Mouse (Mus musculus) hindbrain, embryonic 14.5 days (tissue): ENCODE measurements at regions not wholly inside any gene's neighbourhood (a gene's known extent, or its start where the extent isn't known, plus 50 kb on each side); places are given as distances from the start of the nearest gene placed in this dataset.

Experiments used
- ATAC-seq: fragments of 200-750 bp; cut with Nextera tagmentation; 2 replicates; pipeline ENCODE4 v1.8.0; 2017; ENCODE audit warnings: moderate number of reproducible peaks, mild to moderate bottlenecking, moderate TSS enrichment, moderate library complexity; ENCODE audit not compliant: low FRiP score
- DNase-seq: peaks from one replicate; pipeline ENCODE4 v3.0.0-alpha.2; 2015; ENCODE audit warnings: low spot score
- H3K27ac ChIP-seq: fragments of 300-500 bp; sonication (generic); 2 replicates; pipeline ENCODE4 v1.5.1; 2014; ENCODE audit warnings: mild to moderate bottlenecking, moderate library complexity
- H3K27me3 ChIP-seq: fragments of 300-500 bp; sonication (generic); 2 replicates; pipeline ENCODE4 v1.6.1; 2014; ENCODE audit warnings: mild to moderate bottlenecking, low read length, mixed read lengths; ENCODE audit not compliant: control insufficient read depth, insufficient read depth
- H3K36me3 ChIP-seq: fragments of 300-500 bp; sonication (generic); replicated peaks from 2 replicates; pipeline ENCODE4 v1.6.1; 2014; ENCODE audit not compliant: control insufficient read depth, insufficient read depth
- H3K4me1 ChIP-seq: fragments of 300-500 bp; sonication (generic); replicated peaks from 2 replicates; pipeline ENCODE4 v1.6.1; 2014; ENCODE audit warnings: antibody characterized with exemption, low read length, mixed read lengths; ENCODE audit not compliant: control insufficient read depth, insufficient read depth
- H3K4me2 ChIP-seq: fragments of 300-500 bp; sonication (generic); replicated peaks from 2 replicates; pipeline ENCODE4 v1.6.1; 2014; ENCODE audit warnings: mild to moderate bottlenecking, moderate library complexity
- H3K4me3 ChIP-seq: fragments of 300-500 bp; sonication (generic); replicated peaks from 2 replicates; pipeline ENCODE4 v1.5.1; 2014; ENCODE audit warnings: mild to moderate bottlenecking, low read length
- H3K9ac ChIP-seq: fragments of 300-500 bp; sonication (generic); 2 replicates; pipeline ENCODE4 v1.6.1; 2014
- H3K9me3 ChIP-seq: fragments of 300-500 bp; sonication (generic); 2 replicates; pipeline ENCODE4 v1.6.1; 2016; ENCODE audit warnings: low read length; ENCODE audit not compliant: control insufficient read depth
- WGBS: fragments of 180-500 bp; shearing (Covaris S2); extraction: QIAGEN DNeasy Blood & Tissue Kit; methylation state at CpG from one replicate; pipeline ENCODE4 v1.1.7; 2014; 5-methylcytosine and 5-hydroxymethylcytosine counted together

GRCm38 (mm10) chr10:27891778-27892512, 182.7 kb upstream of the Ptprk start:
- 37% methylated on average over 2 of the region's 2 CpGs for WGBS
- Histone ChIP-seq H3K4me1 (no peaks in the 10 kb centered on the region), H3K36me3 (no peaks in the 10 kb centered on the region), H3K9ac (no peak overlapping the region), H3K27me3 (no peaks in the 10 kb centered on the region), H3K27ac (no peak overlapping the region), H3K4me3 (no peak overlapping the region), H3K4me2 (no peak overlapping the region), H3K9me3 (no peaks in the 10 kb centered on the region)
- ATAC-seq (peak; percentile 53; the same call in 1 of the 2 replicates), DNase-seq (peak; percentile 30)

- Histone ChIP-seq H3K4me3 (no peak overlapping the region), H3K9me3 (no peaks in the 10 kb centered on the region), H3K27ac (no peak overlapping the region), H3K9ac (no peak overlapping the region), H3K27me3 (no peaks in the 10 kb centered on the region), H3K4me2 (no peak overlapping the region), H3K36me3 (no peaks in the 10 kb centered on the region), H3K4me1 (no peaks in the 10 kb centered on the region)
- ATAC-seq (no peak), DNase-seq (no peak)
- WGBS, result 66% methylated on average over 2 of the region's 2 CpGs
Measured at GRCm38 (mm10) chr10:27916406-27916805, 158.2 kb upstream of the Ptprk start.

GRCm38 (mm10) chr10:27927266-27927665, 147.4 kb upstream of the Ptprk start:
- no peak overlapping the region for H3K4me3 ChIP-seq
- H3K27ac ChIP-seq, result no peak overlapping the region
- WGBS, result 53% methylated on average over 5 of the region's 5 CpGs
- H3K9me3 ChIP-seq, result peaks cover 6% of the 10 kb centered on the region; the same call in 1 of the 2 replicates
- ATAC-seq (no peak), DNase-seq (no peak)
- no peaks in the 10 kb centered on the region for H3K27me3 ChIP-seq
- H3K4me1 ChIP-seq, result no peaks in the 10 kb centered on the region
- H3K9ac ChIP-seq, result no peak overlapping the region
- H3K4me2 ChIP-seq, result no peak overlapping the region
- H3K36me3 ChIP-seq, result no peaks in the 10 kb centered on the region

- no peaks in the 10 kb centered on the region for H3K9me3 ChIP-seq
- H3K27ac ChIP-seq, result no peak overlapping the region
- H3K4me2 ChIP-seq, result no peak overlapping the region
- H3K36me3 ChIP-seq, result no peaks in the 10 kb centered on the region
- no peak overlapping the region for H3K9ac ChIP-seq
- no peaks in the 10 kb centered on the region for H3K27me3 ChIP-seq
- 88% methylated on average over 5 of the region's 5 CpGs for WGBS
- no peaks in the 10 kb centered on the region for H3K4me1 ChIP-seq
- ATAC-seq, result no peak
- H3K4me3 ChIP-seq, result no peak overlapping the region
- no peak for DNase-seq
Measured at GRCm38 (mm10) chr10:27942136-27942535, 132.5 kb upstream of the Ptprk start.

GRCm38 (mm10) chr10:27949127-27949526, 125.5 kb upstream of the Ptprk start:
- Histone ChIP-seq H3K9ac (no peak overlapping the region), H3K4me1 (no peaks in the 10 kb centered on the region), H3K27me3 (no peaks in the 10 kb centered on the region), H3K4me3 (no peak overlapping the region), H3K27ac (no peak overlapping the region), H3K4me2 (no peak overlapping the region), H3K9me3 (no peaks in the 10 kb centered on the region), H3K36me3 (no peaks in the 10 kb centered on the region)
- 96% methylated on average over 1 of the region's 1 CpGs for WGBS
- DNase-seq (no peak), ATAC-seq (no peak)

- Histone ChIP-seq H3K4me3 (no peak overlapping the region), H3K4me2 (no peak overlapping the region), H3K27ac (no peak overlapping the region), H3K27me3 (no peaks in the 10 kb centered on the region), H3K4me1 (no peaks in the 10 kb centered on the region), H3K36me3 (no peaks in the 10 kb centered on the region), H3K9ac (no peak overlapping the region), H3K9me3 (no peaks in the 10 kb centered on the region)
- DNase-seq (no peak), ATAC-seq (no peak)
- WGBS, result 95% methylated on average over 1 of the region's 1 CpGs
Measured at GRCm38 (mm10) chr10:27968202-27968601, 106.4 kb upstream of the Ptprk start.

- Histone ChIP-seq H3K27me3 (no peaks in the 10 kb centered on the region), H3K4me1 (no peaks in the 10 kb centered on the region), H3K4me3 (no peak overlapping the region), H3K36me3 (no peaks in the 10 kb centered on the region), H3K9ac (no peak overlapping the region), H3K4me2 (no peak overlapping the region), H3K27ac (no peak overlapping the region), H3K9me3 (no peaks in the 10 kb centered on the region)
- DNase-seq (no peak), ATAC-seq (no peak)
- WGBS, result 89% methylated on average over 4 of the region's 4 CpGs
Measured at GRCm38 (mm10) chr10:27984047-27984446, 90.6 kb upstream of the Ptprk start.

GRCm38 (mm10) chr10:27985068-27985467, 89.6 kb upstream of the Ptprk start:
- 79% methylated on average over 1 of the region's 1 CpGs for WGBS
- Histone ChIP-seq H3K4me2 (no peak overlapping the region), H3K27me3 (no peaks in the 10 kb centered on the region), H3K9ac (no peak overlapping the region), H3K4me1 (no peaks in the 10 kb centered on the region), H3K9me3 (no peaks in the 10 kb centered on the region), H3K4me3 (no peak overlapping the region), H3K36me3 (no peaks in the 10 kb centered on the region), H3K27ac (no peak overlapping the region)
- ATAC-seq (no peak), DNase-seq (no peak)

GRCm38 (mm10) chr10:27987026-27987425, 87.6 kb upstream of the Ptprk start:
- Histone ChIP-seq H3K9me3 (no peaks in the 10 kb centered on the region), H3K4me1 (0 out of 2 replicates have a peak, but pooled peaks cover 7% of the 10 kb centered on the region), H3K36me3 (no peaks in the 10 kb centered on the region), H3K27ac (no peak overlapping the region), H3K4me2 (no peak overlapping the region), H3K27me3 (no peaks in the 10 kb centered on the region), H3K9ac (no peak overlapping the region), H3K4me3 (no peak overlapping the region)
- ATAC-seq (no peak), DNase-seq (no peak)
- 96% methylated on average over 5 of the region's 5 CpGs for WGBS

- WGBS, result 61% methylated on average over 3 of the region's 3 CpGs
- Histone ChIP-seq H3K27me3 (no peaks in the 10 kb centered on the region), H3K4me2 (no peak overlapping the region), H3K36me3 (no peaks in the 10 kb centered on the region), H3K9me3 (no peaks in the 10 kb centered on the region), H3K4me3 (no peak overlapping the region), H3K4me1 (0 out of 2 replicates have a peak, but pooled peaks cover 7% of the 10 kb centered on the region), H3K9ac (no peak overlapping the region), H3K27ac (no peak overlapping the region)
- no peak for DNase-seq
- ATAC-seq, result no peak
Measured at GRCm38 (mm10) chr10:27988066-27988465, 86.6 kb upstream of the Ptprk start.
